Mouse (Mus musculus) heart, embryonic 11.5 days (tissue): ENCODE data around the gene Pex5. TPM values are rescaled to one million over a fixed set of nuclear protein-coding genes. Genes with fewer than 3 reads are reported as not detected.

Experiments
- ATAC-seq: fragments of 200-750 bp; cut with Nextera tagmentation; replicated peaks from 2 replicates; pipeline ENCODE4 v1.8.0; 2017; ENCODE audit warnings: moderate library complexity; ENCODE audit not compliant: insufficient number of reproducible peaks, low FRiP score, low TSS enrichment
- H3K27ac ChIP-seq: fragments of 300-500 bp; sonication (generic); 2 replicates; pipeline ENCODE4 v1.5.1; 2014; ENCODE audit warnings: mild to moderate bottlenecking, low read depth, low read length
- H3K27me3 ChIP-seq: fragments of 300-500 bp; sonication (generic); 2 replicates; pipeline ENCODE4 v1.6.1; 2014; ENCODE audit warnings: mild to moderate bottlenecking, low read length, mixed read lengths; ENCODE audit not compliant: control insufficient read depth, insufficient read depth
- H3K36me3 ChIP-seq: fragments of 300-500 bp; sonication (generic); 2 replicates; pipeline ENCODE4 v1.6.1; 2014; ENCODE audit warnings: mild to moderate bottlenecking, low read length, moderate library complexity, mixed read lengths; ENCODE audit not compliant: control insufficient read depth, insufficient read depth
- H3K4me1 ChIP-seq: fragments of 300-500 bp; sonication (generic); 2 replicates; pipeline ENCODE4 v1.6.1; 2014; ENCODE audit warnings: low read length; ENCODE audit not compliant: control insufficient read depth, insufficient read depth
- H3K4me2 ChIP-seq: fragments of 300-500 bp; sonication (generic); 2 replicates; pipeline ENCODE4 v1.6.1; 2014; ENCODE audit warnings: mild to moderate bottlenecking, moderate library complexity
- H3K4me3 ChIP-seq: fragments of 300-500 bp; sonication (generic); 2 replicates; pipeline ENCODE4 v1.5.1; 2014; ENCODE audit warnings: low read depth, low read length
- H3K9ac ChIP-seq: fragments of 300-500 bp; sonication (generic); 2 replicates; pipeline ENCODE4 v1.6.1; 2014; ENCODE audit warnings: mild to moderate bottlenecking, low read depth, low read length, moderate library complexity
- H3K9me3 ChIP-seq: fragments of 300-500 bp; sonication (generic); replicated peaks from 2 replicates; pipeline ENCODE4 v1.6.1; 2016; ENCODE audit warnings: low read length; ENCODE audit not compliant: control insufficient read depth
- WGBS: fragments of 180-500 bp; shearing (Covaris S2); extraction: QIAGEN DNeasy Blood & Tissue Kit; methylation state at CpG from one replicate; pipeline ENCODE4 v1.1.7; 2014; ENCODE audit not compliant: insufficient replicate concordance; 5-methylcytosine and 5-hydroxymethylcytosine counted together
- polyA plus RNA-seq: library from polyadenylated mRNA; unstranded; fragments of >200 nt; fragmentation: Nextera tagmentation; extraction: Ambion mirVana; gene quantifications from 2 replicates; pipeline ENCODE4 v1.2.1, GENCODE M21; 2014

Pex5 gene
- polyA plus RNA-seq, 1 experiment from 2014 or later = 17.8 TPM

GRCm38 (mm10) chr6:124424068-124424498 is 9.2 kb upstream of the Pex5 start:
- Histone ChIP-seq H3K4me3 (no peak overlapping the region), H3K36me3 (no peaks in the 10 kb centered on the region), H3K9me3 (no peaks in the 10 kb centered on the region; the same call in 1 of the 2 replicates), H3K4me1 (peaks cover 7% of the 10 kb centered on the region; the same call in 1 of the 2 replicates), H3K4me2 (no peak overlapping the region), H3K27ac (no peak overlapping the region), H3K27me3 (peaks cover 17% of the 10 kb centered on the region), H3K9ac (no peak overlapping the region)
- ATAC-seq = no peak; the same call in 1 of the 2 replicates
- WGBS = 4% methylated on average over 1 of the region's 1 CpGs

DNA sequence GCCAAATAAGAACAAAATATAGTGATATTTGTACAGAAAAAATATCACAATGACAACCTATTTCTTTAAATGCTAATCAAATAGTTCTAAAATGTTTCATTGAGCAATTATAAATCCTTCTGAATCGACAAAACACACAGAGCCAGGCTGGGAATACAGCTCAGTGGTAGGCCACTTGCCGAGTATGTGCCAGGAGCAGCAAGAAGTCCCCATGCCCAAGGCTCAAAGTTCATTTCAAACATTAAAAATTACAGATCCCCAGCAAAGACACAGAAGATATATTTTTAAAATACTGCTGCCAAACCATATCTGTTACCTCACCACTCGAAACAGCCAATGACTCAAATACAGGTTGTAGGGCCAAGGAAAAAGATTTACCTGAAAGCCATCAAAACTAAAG is 3.8 kb upstream of the Pex5 start:
- no peaks in the 10 kb centered on the region; the same call in 1 of the 2 replicates for H3K9me3 ChIP-seq
- H3K36me3 ChIP-seq = no peaks in the 10 kb centered on the region
- no peak for ATAC-seq
- WGBS = 76% methylated on average over 3 of the region's 3 CpGs
- H3K9ac ChIP-seq = no peak overlapping the region
- no peak overlapping the region for H3K4me2 ChIP-seq
- peaks cover 5% of the 10 kb centered on the region; the same call in 1 of the 2 replicates for H3K4me1 ChIP-seq
- no peaks in the 10 kb centered on the region for H3K27me3 ChIP-seq
- H3K27ac ChIP-seq = no peak overlapping the region
- no peak overlapping the region for H3K4me3 ChIP-seq

- 4% methylated on average over 21 of the region's 21 CpGs for WGBS
Measured at GRCm38 (mm10) chr6:124415347-124416088, 651 bp upstream of the Pex5 start.

GRCm38 (mm10) chr6:124414150-124414926 is 529 bp downstream of the Pex5 start:
- Histone ChIP-seq H3K9ac (peak overlapping the region; percentile 85), H3K4me1 (peaks cover 5% of the 10 kb centered on the region; the same call in 1 of the 2 replicates)
- 5% methylated on average over 42 of the region's 45 CpGs for WGBS

More at GRCm38 (mm10) chr6:124415347-124416088, 651 bp upstream of the Pex5 start:
- peaks cover 5% of the 10 kb centered on the region; the same call in 1 of the 2 replicates for H3K4me1 ChIP-seq
- peak overlapping the region; percentile 84 for H3K27ac ChIP-seq
- peak overlapping the region; percentile 91 for H3K4me2 ChIP-seq
- H3K9ac ChIP-seq = peak overlapping the region; percentile 85
- H3K9me3 ChIP-seq = no peaks in the 10 kb centered on the region
- no peaks in the 10 kb centered on the region for H3K27me3 ChIP-seq
- peak; percentile 49 for ATAC-seq
- H3K4me3 ChIP-seq = peak overlapping the region; percentile 94
- no peaks in the 10 kb centered on the region for H3K36me3 ChIP-seq

DNA sequence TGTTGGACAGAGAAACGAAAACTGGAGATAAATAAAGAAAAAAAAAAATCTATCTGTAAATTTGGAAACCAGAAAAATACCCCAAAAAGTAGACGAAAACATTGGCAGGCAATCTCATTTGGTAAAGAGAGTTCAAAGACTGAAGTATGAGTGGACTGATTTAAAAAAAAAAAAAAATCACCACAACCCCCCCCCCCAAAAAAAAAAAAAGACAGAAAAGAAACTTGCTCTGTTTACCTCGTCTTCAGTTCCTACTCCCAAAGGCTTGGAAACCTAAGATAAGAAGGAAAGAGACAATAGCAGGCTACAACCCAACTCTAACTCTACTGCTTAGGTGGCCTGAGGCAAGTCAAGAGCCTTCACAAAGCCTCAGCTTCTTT is 1.1 kb downstream of the Pex5 start:
- ATAC-seq = no peak
- Histone ChIP-seq H3K27me3 (no peaks in the 10 kb centered on the region), H3K9ac (peak overlapping the region; percentile 85), H3K4me1 (peaks cover 5% of the 10 kb centered on the region; the same call in 1 of the 2 replicates), H3K27ac (no peak overlapping the region), H3K4me3 (peak overlapping the region; percentile 94), H3K4me2 (peak overlapping the region; percentile 91), H3K36me3 (no peaks in the 10 kb centered on the region), H3K9me3 (no peaks in the 10 kb centered on the region)
- WGBS = 70% methylated on average over 3 of the region's 3 CpGs

More at GRCm38 (mm10) chr6:124414150-124414926, 529 bp downstream of the Pex5 start:
- Histone ChIP-seq H3K27me3 (no peaks in the 10 kb centered on the region), H3K4me3 (peak overlapping the region; percentile 94), H3K27ac (peak overlapping the region; percentile 59; the same call in 1 of the 2 replicates), H3K4me2 (peak overlapping the region; percentile 91), H3K9me3 (no peaks in the 10 kb centered on the region), H3K36me3 (no peaks in the 10 kb centered on the region)
- ATAC-seq = peak; percentile 47

GRCm38 (mm10) chr6:124408355-124408754 is 6.5 kb downstream of the Pex5 start:
- no peak overlapping the region for H3K4me2 ChIP-seq
- H3K4me1 ChIP-seq = no peaks in the 10 kb centered on the region
- no peak overlapping the region for H3K9ac ChIP-seq
- ATAC-seq = no peak
- no peaks in the 10 kb centered on the region for H3K27me3 ChIP-seq
- WGBS = 88% methylated on average over 5 of the region's 5 CpGs
- H3K27ac ChIP-seq = no peak overlapping the region
- no peaks in the 10 kb centered on the region for H3K9me3 ChIP-seq
- no peak overlapping the region for H3K4me3 ChIP-seq
- peaks cover 19% of the 10 kb centered on the region for H3K36me3 ChIP-seq

- H3K4me2 ChIP-seq = no peak overlapping the region
- H3K36me3 ChIP-seq = peaks cover 25% of the 10 kb centered on the region
- no peaks in the 10 kb centered on the region for H3K27me3 ChIP-seq
- H3K4me1 ChIP-seq = no peaks in the 10 kb centered on the region
- H3K9ac ChIP-seq = no peak overlapping the region
- H3K9me3 ChIP-seq = no peaks in the 10 kb centered on the region
- H3K27ac ChIP-seq = no peak overlapping the region
- ATAC-seq = no peak
- no peak overlapping the region for H3K4me3 ChIP-seq
Measured at GRCm38 (mm10) chr6:124407180-124407579, 7.7 kb downstream of the Pex5 start.

- Histone ChIP-seq H3K4me1 (no peaks in the 10 kb centered on the region), H3K4me3 (no peak overlapping the region), H3K27ac (no peak overlapping the region), H3K27me3 (no peaks in the 10 kb centered on the region), H3K9ac (no peak overlapping the region), H3K36me3 (peaks cover 26% of the 10 kb centered on the region), H3K9me3 (no peaks in the 10 kb centered on the region), H3K4me2 (no peak overlapping the region)
- ATAC-seq = no peak
- WGBS = 93% methylated on average over 10 of the region's 10 CpGs
Measured at GRCm38 (mm10) chr6:124406326-124406725, 8.5 kb downstream of the Pex5 start.
